Mouse (Mus musculus): ENCODE measurements around the gene Prss41.

DNA sequence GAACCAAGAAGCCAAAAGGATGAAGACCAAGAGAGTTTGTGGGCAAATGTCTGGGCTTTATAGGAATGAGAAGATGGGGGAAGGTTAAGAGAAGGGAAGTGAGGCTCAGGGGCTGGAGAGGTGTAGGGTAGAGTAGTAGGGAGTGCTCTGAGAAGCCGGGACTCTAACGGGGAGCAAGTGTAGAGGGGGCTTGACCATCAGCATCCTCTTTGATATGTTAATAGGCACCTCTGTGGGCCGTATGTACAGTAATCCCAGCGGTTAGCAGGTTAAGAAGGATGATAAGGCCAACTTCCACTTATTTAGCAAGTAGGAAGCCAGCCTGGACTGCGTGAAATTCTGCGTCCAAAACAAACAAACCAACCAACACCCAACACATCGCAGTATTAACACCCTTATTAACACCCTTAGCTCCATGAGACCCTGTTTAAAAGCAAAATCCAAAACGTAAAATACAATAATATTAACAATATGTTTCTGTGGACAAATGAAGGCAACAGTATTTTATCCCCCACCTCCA, 54.2 kb downstream of the Prss41 start:
- TF ChIP-seq CTCF (IDR thresholded peaks at IDR 0.05; ENCODE audit: low read depth, low read length) (no peak), POLR2A (IDR thresholded peaks at IDR 0.05; ENCODE audit: insufficient read depth, low read length) (no peak)

Data from ES-Bruce4 (cell line).